Mouse (Mus musculus) thymus, postnatal 4 days (tissue): ENCODE results near the gene Sh3bp4.

ENCODE experiments used
- DNase-seq: peaks from one replicate; pipeline ENCODE4 v3.0.0; 2021

The Sh3bp4 gene

GRCm38 (mm10) chr1:89131018-89131540 lies 60.9 kb downstream of the Sh3bp4 start:
- peak; percentile 28 for DNase-seq

GRCm38 (mm10) chr1:89131707-89132106 lies 61.5 kb downstream of the Sh3bp4 start:
- no peak for DNase-seq

- DNase-seq: no peak
Observed at GRCm38 (mm10) chr1:89133266-89133665, 63.1 kb downstream of the Sh3bp4 start.

GRCm38 (mm10) chr1:89133717-89134116 lies 63.5 kb downstream of the Sh3bp4 start:
- no peak for DNase-seq

GRCm38 (mm10) chr1:89136089-89136811 lies 66.0 kb downstream of the Sh3bp4 start:
- no peak for DNase-seq

GRCm38 (mm10) chr1:89137086-89137816 lies 67.0 kb downstream of the Sh3bp4 start:
- no peak for DNase-seq

- no peak for DNase-seq
Observed at GRCm38 (mm10) chr1:89138316-89138715, 68.1 kb downstream of the Sh3bp4 start.

GRCm38 (mm10) chr1:89140113-89140512 lies 69.9 kb downstream of the Sh3bp4 start:
- no peak for DNase-seq

GRCm38 (mm10) chr1:89151071-89151470 lies 80.9 kb downstream of the Sh3bp4 start:
- no peak for DNase-seq

- no peak for DNase-seq
Observed at GRCm38 (mm10) chr1:89152576-89152975, 82.4 kb downstream of the Sh3bp4 start.

- DNase-seq: no peak
Observed at GRCm38 (mm10) chr1:89153203-89153602, 83.0 kb downstream of the Sh3bp4 start.

- DNase-seq: no peak
Observed at GRCm38 (mm10) chr1:89163483-89163882, 93.3 kb downstream of the Sh3bp4 start.

GRCm38 (mm10) chr1:89164281-89164680 lies 94.1 kb downstream of the Sh3bp4 start:
- DNase-seq: no peak

GRCm38 (mm10) chr1:89164685-89165084 lies 94.5 kb downstream of the Sh3bp4 start:
- DNase-seq: no peak

GRCm38 (mm10) chr1:89166814-89167249 lies 96.6 kb downstream of the Sh3bp4 start:
- no peak for DNase-seq

- DNase-seq: no peak
Observed at GRCm38 (mm10) chr1:89171275-89171767, 101.1 kb downstream of the Sh3bp4 start.

- no peak for DNase-seq
Observed at GRCm38 (mm10) chr1:89174621-89175020, 104.4 kb downstream of the Sh3bp4 start.

- peak; percentile 55 for DNase-seq
Observed at GRCm38 (mm10) chr1:89175355-89175754, 105.1 kb downstream of the Sh3bp4 start.

- DNase-seq: no peak
Observed at GRCm38 (mm10) chr1:89183261-89183831, 113.1 kb downstream of the Sh3bp4 start.

GRCm38 (mm10) chr1:89184111-89184785 lies 114.0 kb downstream of the Sh3bp4 start:
- DNase-seq: no peak

- no peak for DNase-seq
Observed at GRCm38 (mm10) chr1:89184839-89185238, 114.6 kb downstream of the Sh3bp4 start.

GRCm38 (mm10) chr1:89187441-89187840 lies 117.2 kb downstream of the Sh3bp4 start:
- DNase-seq: no peak

GRCm38 (mm10) chr1:89188091-89188490 lies 117.9 kb downstream of the Sh3bp4 start:
- no peak for DNase-seq
